In the genomic region with DNA sequence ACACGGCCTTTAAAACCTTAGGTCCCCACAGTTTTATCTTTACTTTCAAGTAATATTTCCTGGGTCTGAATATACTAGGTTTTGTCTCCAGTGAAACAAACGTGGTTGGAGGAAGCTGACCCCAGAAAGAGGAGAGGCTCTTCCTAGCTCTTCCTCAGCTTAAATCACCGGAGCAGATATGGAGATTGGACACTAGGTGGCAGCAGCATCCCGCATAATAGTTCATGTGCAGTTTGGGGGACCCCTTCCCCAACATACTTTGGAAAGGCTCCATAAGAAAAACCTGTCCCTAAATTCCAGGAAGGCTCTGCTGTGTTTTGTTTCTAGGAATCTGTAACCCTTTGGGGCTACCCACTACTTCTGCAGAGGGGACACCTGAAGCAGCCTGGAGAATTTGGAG, we compare ENCODE assay signal across 10 mouse cellular contexts. TPM values are rescaled to one million over a fixed set of nuclear protein-coding genes. Genes with fewer than 3 reads are reported as not detected.
DNase-seq lines count a peak whose midpoint lies in the region; ATAC-seq and TF ChIP-seq lines count a peak whose summit lies in the region.
"Had no signal": no experiment of that assay in that cellular context is flagged by ENCODE, and none has a peak within 500 bp of the region (broad histone marks: within the 10 kb centered on the region; RNA-seq: fewer than 3 reads in every experiment).

No protein-coding gene starts in this region.

- under 1% methylated on average over 4 of the region's 4 CpGs for WGBS in forebrain, postnatal 0 days
- 2% methylated on average over 4 of the region's 4 CpGs for WGBS in forebrain, embryonic 13.5 days
- WGBS in midbrain, embryonic 10.5 days: 3% methylated on average over 4 of the region's 4 CpGs
- WGBS in midbrain, embryonic 15.5 days: 2% methylated on average over 4 of the region's 4 CpGs
- WGBS in embryonic facial prominence, embryonic 14.5 days: under 1% methylated on average over 4 of the region's 4 CpGs

- peak; percentile 87 for DNase-seq in forebrain, postnatal 0 days
- DNase-seq in midbrain, embryonic 10.5 days (ENCODE audit: low spot score): peak; percentile 59
- DNase-seq in adrenal gland, adult 2 months: peak; percentile 63
- DNase-seq in embryonic facial prominence, embryonic 14.5 days (ENCODE audit: low spot score): peak; percentile 62
- DNase-seq in lung, postnatal 25 days (ENCODE audit: low spot score): peak; percentile 73
- peak; percentile 55 for DNase-seq in yolk sac, embryonic 10.5 days (ENCODE audit: low spot score)

- H3K4me2 ChIP-seq in forebrain, postnatal 0 days (ENCODE audit: low read depth): no peak overlapping the region
- H3K4me2 ChIP-seq in forebrain, embryonic 13.5 days: no peak overlapping the region
- H3K4me2 ChIP-seq in midbrain, embryonic 15.5 days: no peak overlapping the region
- H3K4me2 ChIP-seq in embryonic facial prominence, embryonic 14.5 days (ENCODE audit: low read depth, low read length): no peak overlapping the region
- H3K4me2 ChIP-seq: hindbrain, embryonic 15.5 days had no signal

- H3K4me3 ChIP-seq in forebrain, postnatal 0 days (ENCODE audit: low read depth, low read length): no peak overlapping the region
- no peak overlapping the region for H3K4me3 ChIP-seq in forebrain, embryonic 13.5 days
- H3K4me3 ChIP-seq in midbrain, embryonic 10.5 days: no peak overlapping the region
- H3K4me3 ChIP-seq in midbrain, embryonic 15.5 days: no peak overlapping the region
- no peak overlapping the region for H3K4me3 ChIP-seq in embryonic facial prominence, embryonic 14.5 days (ENCODE audit: low read depth, low read length)
- H3K4me3 ChIP-seq: hindbrain, embryonic 15.5 days; myocyte had no signal

- no peak overlapping the region for H3K9ac ChIP-seq in forebrain, postnatal 0 days
- no peak overlapping the region for H3K9ac ChIP-seq in forebrain, embryonic 13.5 days
- H3K9ac ChIP-seq in midbrain, embryonic 15.5 days: no peak overlapping the region
- no peak overlapping the region for H3K9ac ChIP-seq in embryonic facial prominence, embryonic 14.5 days (ENCODE audit: low read depth, low read length)
- H3K9ac ChIP-seq: hindbrain, embryonic 15.5 days had no signal

- H3K36me3 ChIP-seq in forebrain, postnatal 0 days (ENCODE audit: insufficient read depth): no peaks in the 10 kb centered on the region
- H3K36me3 ChIP-seq in forebrain, embryonic 13.5 days (ENCODE audit: poor library complexity, severe bottlenecking): no peaks in the 10 kb centered on the region
- H3K36me3 ChIP-seq in midbrain, embryonic 10.5 days: no peaks in the 10 kb centered on the region
- H3K36me3 ChIP-seq in midbrain, embryonic 15.5 days (replicated peaks): no peaks in the 10 kb centered on the region
- H3K36me3 ChIP-seq in embryonic facial prominence, embryonic 14.5 days (ENCODE audit: control insufficient read depth, insufficient read depth, low read length): no peaks in the 10 kb centered on the region
- H3K36me3 ChIP-seq: hindbrain, embryonic 15.5 days had no signal

- no peak for ATAC-seq in forebrain, postnatal 0 days
- no peak for ATAC-seq in forebrain, embryonic 13.5 days
- ATAC-seq in midbrain, embryonic 15.5 days (replicated peaks): no peak
- no peak for ATAC-seq in embryonic facial prominence, embryonic 14.5 days (ENCODE audit: low read depth)

- H3K4me1 ChIP-seq in forebrain, postnatal 0 days (ENCODE audit: insufficient read depth): peaks cover 2% of the 10 kb centered on the region
- H3K4me1 ChIP-seq in forebrain, embryonic 13.5 days: peaks cover 28% of the 10 kb centered on the region
- H3K4me1 ChIP-seq in midbrain, embryonic 10.5 days: peaks cover 61% of the 10 kb centered on the region
- peaks cover 19% of the 10 kb centered on the region for H3K4me1 ChIP-seq in midbrain, embryonic 15.5 days
- peaks cover 13% of the 10 kb centered on the region for H3K4me1 ChIP-seq in embryonic facial prominence, embryonic 14.5 days (ENCODE audit: control insufficient read depth, insufficient read depth, low read length)

- no peak overlapping the region for H3K27ac ChIP-seq in forebrain, postnatal 0 days (ENCODE audit: low read depth, low read length)
- no peak overlapping the region for H3K27ac ChIP-seq in forebrain, embryonic 13.5 days
- no peak overlapping the region for H3K27ac ChIP-seq in midbrain, embryonic 10.5 days (replicated peaks)
- H3K27ac ChIP-seq in midbrain, embryonic 15.5 days: no peak overlapping the region
- no peak overlapping the region for H3K27ac ChIP-seq in embryonic facial prominence, embryonic 14.5 days (replicated peaks; ENCODE audit: low read depth, low read length)
- H3K27ac ChIP-seq: hindbrain, embryonic 15.5 days had no signal

- peak; percentile 92 for TF ChIP-seq CTCF in forebrain, postnatal 0 days (IDR thresholded peaks at IDR 0.05; ENCODE audit: low read depth)

- H3K9me3 ChIP-seq in forebrain, postnatal 0 days (ENCODE audit: low read length): no peaks in the 10 kb centered on the region
- H3K9me3 ChIP-seq in forebrain, embryonic 13.5 days (replicated peaks): no peaks in the 10 kb centered on the region
- H3K9me3 ChIP-seq in midbrain, embryonic 10.5 days (replicated peaks): no peaks in the 10 kb centered on the region
- H3K9me3 ChIP-seq in midbrain, embryonic 15.5 days: no peaks in the 10 kb centered on the region
- H3K9me3 ChIP-seq in embryonic facial prominence, embryonic 14.5 days (ENCODE audit: control insufficient read depth, low read length): no peaks in the 10 kb centered on the region
- H3K9me3 ChIP-seq: hindbrain, embryonic 15.5 days had no signal

- peaks cover 11% of the 10 kb centered on the region for H3K27me3 ChIP-seq in forebrain, postnatal 0 days (ENCODE audit: insufficient read depth, low read length)
- H3K27me3 ChIP-seq in forebrain, embryonic 13.5 days: peaks cover 20% of the 10 kb centered on the region
- peaks cover 21% of the 10 kb centered on the region for H3K27me3 ChIP-seq in midbrain, embryonic 10.5 days (ENCODE audit: low read depth, poor library complexity, severe bottlenecking)
- H3K27me3 ChIP-seq in midbrain, embryonic 15.5 days (replicated peaks): peaks cover 15% of the 10 kb centered on the region; the same call in 1 of the 2 replicates
- H3K27me3 ChIP-seq in embryonic facial prominence, embryonic 14.5 days (replicated peaks; ENCODE audit: control insufficient read depth, insufficient read depth, low read length): peaks cover 9% of the 10 kb centered on the region; the same call in 1 of the 2 replicates

RNA-seq across cellular contexts. Expression of a gene that starts 1.9 kb away (rescaled TPM):
- 56.7 and 82.4 TPM in 2 replicates for total RNA-seq in forebrain, postnatal 0 days (2014; rRNA removed)
- polyA plus RNA-seq in forebrain, postnatal 0 days (2015; fragmentation: Nextera tagmentation; extraction: Ambion mirVana): 7.6 and 8.4 TPM in 2 replicates
- polyA plus RNA-seq in forebrain, embryonic 13.5 days (2015; fragmentation: Nextera tagmentation; extraction: Ambion mirVana): 7.3 and 8.1 TPM in 2 replicates
- polyA plus RNA-seq in midbrain, embryonic 10.5 days (2016; fragmentation: Nextera tagmentation; extraction: Ambion mirVana): 5.7 and 5.8 TPM in 2 replicates
- polyA plus RNA-seq in midbrain, embryonic 15.5 days (2015; fragmentation: Nextera tagmentation; extraction: Ambion mirVana): 13.5 and 14.4 TPM in 2 replicates
- total RNA-seq in adrenal gland, adult 2 months (2021): 10 to 100 TPM; 64.3 to 88.3 TPM
- polyA plus RNA-seq in adrenal gland, adult 2 months (2012; rRNA removed): 78.1 and 88.7 TPM in 2 replicates
- polyA plus RNA-seq in embryonic facial prominence, embryonic 14.5 days (2014; fragmentation: Nextera tagmentation; extraction: Ambion mirVana): 11.0 and 11.7 TPM in 2 replicates

RNA-seq across cellular contexts. Expression of a gene that starts 35.2 kb away (rescaled TPM):
- not detected in 2 replicates for total RNA-seq in forebrain, postnatal 0 days (2014; rRNA removed)
- polyA plus RNA-seq in forebrain, postnatal 0 days (2015; fragmentation: Nextera tagmentation; extraction: Ambion mirVana): 0.06 TPM in 2 replicates
- not detected in 2 replicates for polyA plus RNA-seq in forebrain, embryonic 13.5 days (2015; fragmentation: Nextera tagmentation; extraction: Ambion mirVana)
- polyA plus RNA-seq in midbrain, embryonic 10.5 days (2016; fragmentation: Nextera tagmentation; extraction: Ambion mirVana): 0.05 and 0.10 TPM in 2 replicates
- 0.06 and 0.27 TPM in 2 replicates for polyA plus RNA-seq in midbrain, embryonic 15.5 days (2015; fragmentation: Nextera tagmentation; extraction: Ambion mirVana)
- under 1 TPM; 0.29 to 0.93 TPM for total RNA-seq in adrenal gland, adult 2 months (2021)
- 0.29 and 0.56 TPM in 2 replicates for polyA plus RNA-seq in adrenal gland, adult 2 months (2012; rRNA removed)
- polyA plus RNA-seq in embryonic facial prominence, embryonic 14.5 days (2014; fragmentation: Nextera tagmentation; extraction: Ambion mirVana): 0.48 and 0.85 TPM in 2 replicates
- polyA plus RNA-seq: myocyte had no signal
